19 mouse cellular contexts compared by ENCODE assay signal in the genomic region with DNA sequence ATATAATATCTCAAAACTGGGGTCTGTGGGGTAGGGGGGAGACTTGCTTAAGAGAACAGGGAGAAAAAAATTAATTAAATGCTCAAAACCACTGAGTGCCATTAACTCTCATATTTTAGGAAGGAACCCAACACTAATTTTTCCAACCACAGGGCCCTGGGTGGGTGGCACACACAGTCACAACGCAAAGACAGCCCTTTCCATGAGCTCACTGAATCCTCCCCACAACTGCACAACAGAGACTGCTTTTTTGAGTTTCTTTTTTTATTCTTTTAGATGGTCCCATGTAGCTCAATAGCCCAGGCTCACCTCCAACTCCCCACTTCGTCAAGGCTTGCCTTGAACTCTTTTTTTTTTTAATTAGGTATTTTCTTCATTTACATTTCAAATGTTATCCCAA. TPM values are rescaled to one million over a fixed set of nuclear protein-coding genes. Genes with fewer than 3 reads are reported as not detected.
DNase-seq lines count a peak whose midpoint lies in the region; ATAC-seq and TF ChIP-seq lines count a peak whose summit lies in the region.
"Had no signal": no experiment of that assay in that cellular context is flagged by ENCODE, and none has a peak within 500 bp of the region (broad histone marks: within the 10 kb centered on the region; RNA-seq: fewer than 3 reads in every experiment).

No protein-coding gene starts in this region.

- H3K27me3 ChIP-seq in CH12.LX (replicated peaks): no peaks in the 10 kb centered on the region
- no peaks in the 10 kb centered on the region for H3K27me3 ChIP-seq in liver, embryonic 12.5 days (replicated peaks)
- H3K27me3 ChIP-seq: embryonic facial prominence, embryonic 12.5 days; forebrain, embryonic 13.5 days had no signal

- peak; percentile 50 for ATAC-seq in inflammation-experienced regulatory T-cells, adult 6 months
- no peak for ATAC-seq in liver, embryonic 12.5 days
- ATAC-seq: forebrain, embryonic 13.5 days; forebrain, embryonic 16.5 days had no signal

- no peak for TF ChIP-seq CTCF in CH12.LX (conservative IDR thresholded peaks at IDR 0.05 in 1 of 2, IDR thresholded peaks at IDR 0.05 in 1 of 2; ENCODE audit: low read depth in 2 of 2, low read length in 2 of 2)

- WGBS in liver, embryonic 12.5 days (ENCODE audit: insufficient replicate concordance): 67% methylated on average over 2 of the region's 2 CpGs

- no peak for TF ChIP-seq POLR2A in CH12.LX (IDR thresholded peaks at IDR 0.05; ENCODE audit: low read depth, low read length)

- peaks cover 0 to 28% of the 10 kb centered on the region in 2 experiments; a peak in 1 of 4 replicates for H3K4me1 ChIP-seq in CH12.LX (ENCODE audit: control insufficient read depth in 1 of 2, insufficient read depth in 2 of 2)
- H3K4me1 ChIP-seq in liver, embryonic 12.5 days: 0 out of 2 replicates have a peak, but pooled peaks cover 6% of the 10 kb centered on the region
- H3K4me1 ChIP-seq: embryonic facial prominence, embryonic 10.5 days; embryonic facial prominence, embryonic 12.5 days had no signal

- DNase-seq in CD4-positive helper T cell, adult 2 months (ENCODE audit: low read depth, low spot score): peak; percentile 38
- DNase-seq in CD4-positive, CD25-positive, alpha-beta regulatory T cell, adult 2 months (ENCODE audit: low read depth, low spot score): peak; percentile 40
- peak; percentile 49 for DNase-seq in CH12.LX (ENCODE audit: extremely low read depth)
- no peak for DNase-seq in embryo, embryonic 10 days (ENCODE audit: low spot score)
- DNase-seq in gastrocnemius, postnatal 36 days: no peak
- DNase-seq: adrenal gland, adult 8-10 months; adrenal gland, postnatal 14 days; adrenal gland, postnatal 36 days; cerebellum, adult 11-12 months; cerebellum, adult 8-10 months; cerebellum, adult 9-11 months; cerebellum, postnatal 14 days; cerebellum, postnatal 36 days had no signal

- no peak overlapping the region for H3K4me3 ChIP-seq in CH12.LX (replicated peaks in 1 of 3; ENCODE audit: low read depth in 2 of 3, low read length in 2 of 3, poor library complexity in 1 of 3)
- H3K4me3 ChIP-seq in liver, embryonic 12.5 days: no peak overlapping the region
- H3K4me3 ChIP-seq: embryonic facial prominence, embryonic 10.5 days; embryonic facial prominence, embryonic 12.5 days; forebrain, embryonic 13.5 days had no signal

- H3K36me3 ChIP-seq in CH12.LX (replicated peaks in 1 of 2; ENCODE audit: control insufficient read depth in 1 of 2, insufficient read depth in 1 of 2, low read length in 1 of 2): peaks cover 0 to 6% of the 10 kb centered on the region in 2 experiments
- H3K36me3 ChIP-seq in liver, embryonic 12.5 days: no peaks in the 10 kb centered on the region
- H3K36me3 ChIP-seq: embryonic facial prominence, embryonic 10.5 days; embryonic facial prominence, embryonic 12.5 days had no signal

- no peak for TF ChIP-seq RAD21 in CH12.LX (IDR thresholded peaks at IDR 0.05; ENCODE audit: low read depth, low read length)

- H3K27ac ChIP-seq in CH12.LX (ENCODE audit: insufficient read depth, low read depth): no peak overlapping the region
- H3K27ac ChIP-seq in liver, embryonic 12.5 days: no peak overlapping the region
- H3K27ac ChIP-seq: embryonic facial prominence, embryonic 10.5 days; embryonic facial prominence, embryonic 12.5 days; forebrain, embryonic 13.5 days had no signal

- no peak; the same call in 1 of the 2 replicates for TF ChIP-seq EP300 in CH12.LX (IDR thresholded peaks at IDR 0.05; ENCODE audit: low read length)

- dilution Hi-C loops in CH12.LX (cut with MboI; ENCODE audit: extremely low pct_ligation_motif_present, extremely low pct_unique_long_range_greater_than_20kb, low sequenced_read_pairs): no loop called here

- no peak overlapping the region for H3K4me2 ChIP-seq in CH12.LX (ENCODE audit: insufficient read depth, low read depth, poor library complexity, severe bottlenecking)
- no peak overlapping the region for H3K4me2 ChIP-seq in liver, embryonic 12.5 days
- H3K4me2 ChIP-seq: embryonic facial prominence, embryonic 12.5 days; forebrain, embryonic 13.5 days had no signal

- no peaks in the 10 kb centered on the region; the same call in 1 of the 2 replicates for H3K79me2 ChIP-seq in CH12.LX (replicated peaks; ENCODE audit: control insufficient read depth, extremely low read depth, insufficient read depth, poor library complexity, severe bottlenecking)

- H3K9me3 ChIP-seq in CH12.LX (replicated peaks; ENCODE audit: low read length): no peaks in the 10 kb centered on the region
- H3K9me3 ChIP-seq in liver, embryonic 12.5 days (replicated peaks): no peaks in the 10 kb centered on the region
- H3K9me3 ChIP-seq: embryonic facial prominence, embryonic 10.5 days; embryonic facial prominence, embryonic 12.5 days; forebrain, embryonic 13.5 days had no signal

- in situ Hi-C loops in CH12.LX (cut with MboI; ENCODE audit: low pct_ligation_motif_present, low pct_unique_long_range_greater_than_20kb, low sequenced_read_pairs): no loop called here

- H3K9ac ChIP-seq in CH12.LX (ENCODE audit: insufficient read depth, low read depth): no peak overlapping the region
- H3K9ac ChIP-seq in liver, embryonic 12.5 days: no peak overlapping the region
- H3K9ac ChIP-seq: embryonic facial prominence, embryonic 12.5 days; forebrain, embryonic 13.5 days had no signal

- intact Hi-C loops in gastrocnemius, postnatal 36 days (cut with DNase I): no loop called here

TF ChIP-seq in CH12.LX, 34 proteins besides CTCF, POLR2A, EP300 and RAD21:
- TF ChIP-seq NELFE (IDR thresholded peaks at IDR 0.05; ENCODE audit: low read depth, low read length) (no peak), ZNF384 (IDR thresholded peaks at IDR 0.05; ENCODE audit: low read depth, low read length) (peak; percentile 26; the same call in 1 of the 2 replicates)

RNA-seq across cellular contexts. Expression of a gene that starts 58.2 kb away (rescaled TPM):
- total RNA-seq in CH12.LX (2012; rRNA removed) (17.4 and 20.6 TPM in 2 replicates), CH12.LX (2014; rRNA removed) (23.3 and 25.4 TPM in 2 replicates)
- polyA plus RNA-seq in CH12.LX (2012; ENCODE audit: insufficient read length, low read depth): 31.1 and 31.2 TPM in 2 replicates
- 10 to 100 TPM; 71.5 to 98.3 (median 72.5) TPM for polyA plus RNA-seq in inflammation-experienced regulatory T-cells, adult 6 months (2017; shearing (Covaris generic))
- 9.2 and 9.4 TPM in 2 replicates for polyA plus RNA-seq in liver, embryonic 12.5 days (2016; fragmentation: Nextera tagmentation; extraction: Ambion mirVana)
- total RNA-seq in gastrocnemius, postnatal 36 days (2021): 10 to 100 TPM; 22.2 to 30.2 TPM

Comparison
In these comparisons a context has a peak if more than half of its experiments do, and no peak if none do; other contexts are left out.
1. DNase-seq: peak in CD4-positive helper T cell, adult 2 months (single experiment), CD4-positive, CD25-positive, alpha-beta regulatory T cell, adult 2 months (single experiment) and CH12.LX (single experiment); none in embryo, embryonic 10 days (single experiment) and gastrocnemius, postnatal 36 days (0 of 2).